Mouse (Mus musculus) liver, postnatal 0 days (tissue): ENCODE data around the gene Rapgef1.

ENCODE experiments used
- CTCF ChIP-seq: sonication (generic); IDR thresholded peaks from 2 replicates; pipeline ENCODE4 v1.5.1; 2016; ENCODE audit warnings: antibody characterized with exemption, low read depth
- EP300 ChIP-seq: IDR thresholded peaks from 2 replicates; pipeline ENCODE4 v1.6.1; 2016; ENCODE audit warnings: antibody characterized with exemption, low read depth, mild to moderate bottlenecking

DNA sequence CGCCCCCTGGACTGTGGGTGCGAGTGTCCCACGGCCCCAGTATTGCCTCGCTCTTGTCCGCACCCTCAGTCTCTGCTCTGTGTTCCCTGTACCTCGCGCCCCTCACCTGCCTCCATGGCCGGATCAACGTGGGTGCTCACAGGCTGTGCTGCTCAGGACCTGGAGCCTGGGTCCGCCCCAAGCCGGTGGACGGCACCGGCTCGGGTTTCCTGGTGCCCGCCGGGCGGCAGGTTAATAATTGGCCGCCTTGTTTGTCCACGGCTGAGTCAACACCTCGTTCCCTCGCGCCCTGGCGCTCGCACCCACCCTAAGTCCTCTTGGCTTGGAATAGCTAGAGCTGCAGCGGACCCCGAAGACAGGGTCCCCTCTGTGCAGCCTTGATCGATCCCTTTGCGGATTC lies 132.0 kb downstream of the Rapgef1 start, which contains the start of gene Gm13420:
- TF ChIP-seq CTCF (no peak), EP300 (no peak)
